Comparison of ENCODE assay signal across 20 mouse cellular contexts in the genomic region with DNA sequence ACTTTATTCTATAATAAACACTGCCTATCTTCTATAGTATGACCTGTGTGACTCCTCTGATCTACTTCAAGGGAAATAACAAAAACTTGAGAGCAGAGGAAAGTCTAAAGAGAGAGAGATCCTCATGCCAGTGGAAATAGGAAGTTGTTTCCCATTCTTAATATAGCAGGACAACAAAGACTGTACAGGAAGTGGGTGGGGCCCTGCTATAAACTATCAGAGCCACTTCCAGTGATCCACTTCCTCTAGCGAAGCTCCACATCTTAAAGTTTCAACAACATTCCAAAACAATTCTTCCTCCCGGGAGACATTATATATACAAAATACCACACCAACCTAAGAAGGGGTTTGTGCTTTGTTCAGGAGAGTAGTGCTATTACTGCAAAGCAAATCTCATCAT.
"Had no signal": no experiment of that assay in that cellular context is flagged by ENCODE, and none has a peak within 500 bp of the region (broad histone marks: within the 10 kb centered on the region; RNA-seq: fewer than 3 reads in every experiment).

No protein-coding gene starts in this region.

- H3K4me2 ChIP-seq: limb, embryonic 12.5 days; limb, embryonic 15.5 days; liver, embryonic 11.5 days; midbrain, embryonic 11.5 days; midbrain, embryonic 15.5 days; neural tube, embryonic 12.5 days; neural tube, embryonic 15.5 days; stomach, embryonic 15.5 days had no signal

- H3K4me3 ChIP-seq: layer of hippocampus, adult 2 months; limb, embryonic 12.5 days; limb, embryonic 15.5 days; megakaryocyte, embryonic 14.5 days; midbrain, embryonic 15.5 days; neural tube, embryonic 12.5 days; neural tube, embryonic 15.5 days; stomach, embryonic 15.5 days had no signal

- DNase-seq: kidney, adult 2 months; kidney, postnatal 10 days; kidney, postnatal 36 days; left cerebral cortex, postnatal 4 days; liver, postnatal 0 days; right cerebral cortex, postnatal 25 days; spleen, adult 18-20 months; thymus, postnatal 25 days had no signal

- H3K9ac ChIP-seq: limb, embryonic 12.5 days; limb, embryonic 15.5 days; liver, embryonic 14.5 days; liver, postnatal 0 days; midbrain, embryonic 15.5 days; neural tube, embryonic 12.5 days; neural tube, embryonic 15.5 days; stomach, embryonic 15.5 days had no signal

- H3K27me3 ChIP-seq: limb, embryonic 12.5 days; limb, embryonic 15.5 days; megakaryocyte, embryonic 14.5 days; midbrain, embryonic 15.5 days; neural tube, embryonic 12.5 days; neural tube, embryonic 15.5 days; stomach, embryonic 15.5 days had no signal

- ATAC-seq: intestine, postnatal 0 days; liver, postnatal 0 days; midbrain, embryonic 15.5 days had no signal

- H3K36me3 ChIP-seq: limb, embryonic 12.5 days; limb, embryonic 15.5 days; midbrain, embryonic 15.5 days; neural tube, embryonic 12.5 days; neural tube, embryonic 15.5 days; stomach, embryonic 15.5 days had no signal

- H3K27ac ChIP-seq: layer of hippocampus, adult 2 months; limb, embryonic 12.5 days; limb, embryonic 15.5 days; liver, embryonic 14.5 days; midbrain, embryonic 15.5 days; neural tube, embryonic 12.5 days; neural tube, embryonic 15.5 days; stomach, embryonic 15.5 days had no signal

- H3K4me1 ChIP-seq: limb, embryonic 12.5 days; limb, embryonic 15.5 days; megakaryocyte, embryonic 14.5 days; midbrain, embryonic 15.5 days; neural tube, embryonic 12.5 days; neural tube, embryonic 15.5 days; stomach, embryonic 15.5 days had no signal

- H3K9me3 ChIP-seq: limb, embryonic 12.5 days; limb, embryonic 15.5 days; megakaryocyte, embryonic 14.5 days; midbrain, embryonic 15.5 days; neural tube, embryonic 12.5 days; neural tube, embryonic 15.5 days; stomach, embryonic 15.5 days had no signal
